Mouse (Mus musculus): ENCODE data around the gene Gm13285.

DNA sequence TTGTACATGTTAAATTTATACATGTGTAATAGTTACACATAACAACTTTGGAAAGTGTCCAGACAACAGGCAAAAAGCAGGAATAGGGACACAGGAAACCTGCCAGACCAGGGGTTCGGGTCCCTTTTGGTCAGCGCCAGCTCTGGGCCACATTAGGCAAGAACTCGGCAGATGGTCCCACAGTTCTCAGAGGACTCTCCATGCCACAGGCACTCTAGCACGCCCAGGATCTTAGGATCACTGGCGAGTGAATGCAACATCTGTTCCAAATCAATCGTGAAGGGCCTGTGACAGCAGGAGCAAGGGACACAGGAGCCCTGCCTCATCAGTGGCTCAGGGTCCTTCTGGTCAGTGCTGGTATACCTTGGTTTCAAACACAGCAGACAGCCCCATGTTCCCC lies 49.5 kb upstream of the Gm13285 start:
- TF ChIP-seq POLR2A (IDR thresholded peaks at IDR 0.05; ENCODE audit: insufficient read depth, low read length) (no peak), CTCF (IDR thresholded peaks at IDR 0.05; ENCODE audit: low read depth, low read length) (no peak), EP300 (IDR thresholded peaks at IDR 0.05; ENCODE audit: insufficient read depth, low read depth, low read length) (no peak)
